Mouse (Mus musculus) liver, embryonic 14.5 days (tissue): ENCODE results near the gene Hif3a. TPM values are rescaled to one million over a fixed set of nuclear protein-coding genes. Genes with fewer than 3 reads are reported as not detected.

ENCODE experiments used
- ATAC-seq: fragments of 200-750 bp; cut with Nextera tagmentation; 2 replicates; pipeline ENCODE4 v1.8.0; 2017; ENCODE audit warnings: moderate number of reproducible peaks, mild to moderate bottlenecking, moderate library complexity; ENCODE audit not compliant: insufficient read depth
- DNase-seq, 3 experiments: peaks; one replicate each; pipeline ENCODE4 v3.0.0-alpha.2; 2012 to 2013; ENCODE audit warnings: low read depth in 3 of 3, low spot score in 3 of 3
- H3K27ac ChIP-seq: fragments of 300-500 bp; sonication (generic); 2 replicates; pipeline ENCODE4 v1.5.1; 2014; ENCODE audit warnings: moderate library complexity, mild to moderate bottlenecking, control low read depth, inconsistent platforms
- H3K27me3 ChIP-seq: fragments of 300-500 bp; sonication (generic); 2 replicates; pipeline ENCODE4 v1.6.1; 2014; ENCODE audit warnings: mild to moderate bottlenecking, low read length, moderate library complexity; ENCODE audit not compliant: control insufficient read depth, insufficient read depth
- H3K36me3 ChIP-seq: fragments of 300-500 bp; sonication (generic); replicated peaks from 2 replicates; pipeline ENCODE4 v1.6.1; 2014; ENCODE audit warnings: low read depth; ENCODE audit not compliant: control insufficient read depth, insufficient read depth
- H3K4me1 ChIP-seq, 2 experiments: fragments of 200-500 bp in 1 of 2; fragments of 300-500 bp in 1 of 2; sonication (generic) in 1 of 2; replicated peaks; 2 replicates each; pipeline ENCODE4 v1.6.1; 2012 to 2014; ENCODE audit warnings: antibody characterized with exemption in 1 of 2, inconsistent platforms in 1 of 2, low read length in 1 of 2; ENCODE audit not compliant: control insufficient read depth in 2 of 2, insufficient read depth in 2 of 2
- H3K4me2 ChIP-seq: fragments of 300-500 bp; sonication (generic); 2 replicates; pipeline ENCODE4 v1.6.1; 2014; ENCODE audit warnings: low read depth, mild to moderate bottlenecking, control low read depth, moderate library complexity
- H3K4me3 ChIP-seq, 2 experiments: fragments of 200-500 bp in 1 of 2; fragments of 300-500 bp in 1 of 2; sonication (generic) in 1 of 2; 2 replicates each; pipeline ENCODE4 v1.5.1; 2012 to 2014; ENCODE audit warnings: low read depth in 2 of 2, low read length in 2 of 2, mild to moderate bottlenecking in 2 of 2, control low read depth in 1 of 2, inconsistent platforms in 1 of 2, moderate library complexity in 1 of 2; ENCODE audit not compliant: insufficient read depth in 1 of 2
- H3K9ac ChIP-seq: fragments of 300-500 bp; sonication (generic); replicated peaks from 2 replicates; pipeline ENCODE4 v1.6.1; 2014; ENCODE audit warnings: mild to moderate bottlenecking, control low read depth, moderate library complexity
- H3K9me3 ChIP-seq: fragments of 300-500 bp; sonication (generic); 2 replicates; pipeline ENCODE4 v1.6.1; 2016; ENCODE audit warnings: low read length, mixed read lengths; ENCODE audit not compliant: control insufficient read depth
- CTCF ChIP-seq: IDR thresholded peaks from 2 replicates; pipeline ENCODE4 v1.5.1; 2016; ENCODE audit warnings: antibody characterized with exemption, low read depth, control low read depth
- EP300 ChIP-seq: IDR thresholded peaks from 2 replicates; pipeline ENCODE4 v1.6.1; 2016; ENCODE audit warnings: antibody characterized with exemption, low read depth
- WGBS: fragments of 180-500 bp; shearing (Covaris S2); extraction: QIAGEN DNeasy Blood & Tissue Kit; methylation state at CpG from one replicate; pipeline ENCODE4 v1.1.7; 2014; ENCODE audit not compliant: insufficient replicate concordance; 5-methylcytosine and 5-hydroxymethylcytosine counted together
- polyA plus RNA-seq, 2 experiments: library from polyadenylated mRNA; depleted of rRNA in 1 of 2; stranded (reverse) in 1 of 2; unstranded in 1 of 2; fragments of >200 nt; fragmentation: Nextera tagmentation in 1 of 2; extraction: Ambion mirVana in 1 of 2; gene quantifications; 2 replicates each; pipeline versions ENCODE4 v1.2.1 to v1.2.3; 2012 to 2014

Gene Hif3a
- polyA plus RNA-seq, 2 experiments = 9.8 to 22.8 TPM

GRCm38 (mm10) chr7:17017036-17017435, 45.2 kb downstream of the Hif3a start:
- H3K9me3 ChIP-seq = no peaks in the 10 kb centered on the region
- H3K27ac ChIP-seq = no peak overlapping the region
- 79% methylated on average over 1 of the region's 1 CpGs for WGBS
- DNase-seq (no peak), ATAC-seq (peak; percentile 56; the same call in 1 of the 2 replicates)
- no peak overlapping the region for H3K4me3 ChIP-seq
- TF ChIP-seq CTCF = no peak
- no peak for TF ChIP-seq EP300
- no peak overlapping the region for H3K4me2 ChIP-seq
- no peaks in the 10 kb centered on the region for H3K27me3 ChIP-seq
- no peak overlapping the region for H3K9ac ChIP-seq
- 0 out of 4 replicates have a peak, but pooled peaks cover 0 to 4% of the 10 kb centered on the region in 2 experiments for H3K4me1 ChIP-seq
- peaks cover 55% of the 10 kb centered on the region for H3K36me3 ChIP-seq

GRCm38 (mm10) chr7:17015381-17015780, 46.8 kb downstream of the Hif3a start:
- DNase-seq (no peak), ATAC-seq (no peak)
- peak; percentile 25; the same call in 1 of the 2 replicates for TF ChIP-seq CTCF
- no peak for TF ChIP-seq EP300
- Histone ChIP-seq H3K36me3 (peaks cover 45% of the 10 kb centered on the region), H3K27me3 (no peaks in the 10 kb centered on the region), H3K9ac (no peak overlapping the region), H3K4me2 (no peak overlapping the region), H3K9me3 (no peaks in the 10 kb centered on the region), H3K27ac (no peak overlapping the region), H3K4me3 (no peak overlapping the region), H3K4me1 (0 out of 4 replicates have a peak, but pooled peaks cover 0 to 2% of the 10 kb centered on the region in 2 experiments)
- 81% methylated on average over 6 of the region's 6 CpGs for WGBS

DNA sequence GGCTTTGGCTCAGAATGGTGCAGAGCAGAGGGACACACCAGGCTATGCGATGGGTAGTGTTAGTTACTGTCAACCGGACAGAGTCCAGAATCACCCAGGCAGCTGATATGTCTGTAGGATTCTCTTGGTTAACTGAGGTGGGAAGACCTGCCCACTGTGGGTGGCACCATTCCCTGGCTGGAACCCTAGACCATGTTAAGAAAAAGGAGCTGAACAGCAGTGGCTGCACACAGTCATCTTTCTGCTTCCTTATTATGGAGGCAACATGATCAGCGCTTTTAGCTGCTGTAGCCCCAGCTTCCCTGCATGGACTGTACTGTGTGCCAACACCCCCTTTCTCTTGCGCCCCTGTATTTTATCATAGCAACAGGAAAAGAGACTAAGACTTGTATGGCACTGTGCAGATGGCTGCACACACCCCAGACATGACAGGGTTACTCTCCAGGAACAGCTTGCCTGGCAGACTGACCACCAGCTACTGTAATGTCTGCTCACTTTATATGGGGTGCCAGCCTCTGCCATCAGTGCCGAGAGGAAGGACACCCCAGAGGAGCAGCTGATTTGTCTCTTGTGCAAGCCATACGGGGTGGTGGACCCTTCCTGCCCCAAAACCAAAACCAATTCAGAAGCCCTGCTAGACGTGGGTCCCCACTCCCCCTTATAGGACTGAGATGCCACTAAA, 50.2 kb downstream of the Hif3a start:
- H3K9ac ChIP-seq = no peak overlapping the region
- H3K4me3 ChIP-seq = no peak overlapping the region
- DNase-seq (no peak), ATAC-seq (no peak)
- no peak for TF ChIP-seq EP300
- no peak for TF ChIP-seq CTCF
- peaks cover 54% of the 10 kb centered on the region for H3K36me3 ChIP-seq
- H3K4me1 ChIP-seq = no peaks in the 10 kb centered on the region
- H3K9me3 ChIP-seq = no peaks in the 10 kb centered on the region
- WGBS = 79% methylated on average over 7 of the region's 7 CpGs
- no peak overlapping the region for H3K27ac ChIP-seq
- no peak overlapping the region for H3K4me2 ChIP-seq
- no peaks in the 10 kb centered on the region for H3K27me3 ChIP-seq

GRCm38 (mm10) chr7:17010010-17010347, 52.2 kb downstream of the Hif3a start:
- Histone ChIP-seq H3K36me3 (peaks cover 52% of the 10 kb centered on the region), H3K9me3 (no peaks in the 10 kb centered on the region), H3K27ac (no peak overlapping the region), H3K27me3 (no peaks in the 10 kb centered on the region), H3K4me3 (no peak overlapping the region), H3K9ac (no peak overlapping the region), H3K4me2 (no peak overlapping the region), H3K4me1 (no peaks in the 10 kb centered on the region)
- DNase-seq = no peak
- TF ChIP-seq CTCF = no peak
- no peak for TF ChIP-seq EP300
- no peak for ATAC-seq
- WGBS = 78% methylated on average over 5 of the region's 5 CpGs

DNA sequence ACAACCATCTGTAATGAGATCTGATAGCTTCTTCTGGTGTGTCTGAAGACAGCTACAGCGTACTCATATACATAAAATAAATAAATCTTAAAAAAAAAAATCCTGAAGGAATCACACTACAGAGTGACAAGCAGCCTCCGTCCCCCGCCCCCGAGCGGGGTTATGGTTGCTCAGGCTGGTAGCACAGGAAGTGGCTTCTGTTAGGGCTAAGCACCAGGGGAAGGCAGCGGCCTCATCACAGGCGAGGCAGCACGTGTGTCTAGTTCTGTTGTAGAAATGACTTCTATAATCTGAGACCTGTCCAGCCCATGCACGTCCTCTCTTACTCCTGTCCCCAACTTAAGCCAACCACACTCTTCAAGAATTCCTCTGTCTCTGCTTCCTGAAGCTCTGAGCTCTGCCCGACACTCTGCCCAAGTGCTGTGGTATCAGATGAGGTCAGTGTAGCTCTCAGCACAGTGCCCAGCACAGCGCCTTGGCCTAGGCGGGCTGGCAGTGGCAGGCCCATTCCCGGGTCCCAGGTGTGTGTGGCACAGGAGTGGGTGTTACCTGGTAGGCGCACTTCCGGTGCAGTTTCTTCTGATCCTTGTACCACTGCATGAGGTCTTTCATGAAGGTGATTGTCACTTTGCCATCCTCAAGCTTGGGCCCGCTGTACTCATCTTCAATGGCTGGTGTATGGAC, 52.8 kb downstream of the Hif3a start:
- Histone ChIP-seq H3K9me3 (no peaks in the 10 kb centered on the region), H3K27me3 (no peaks in the 10 kb centered on the region), H3K9ac (no peak overlapping the region), H3K4me1 (no peaks in the 10 kb centered on the region), H3K4me3 (no peak overlapping the region), H3K27ac (no peak overlapping the region), H3K36me3 (peaks cover 48% of the 10 kb centered on the region), H3K4me2 (no peak overlapping the region)
- ATAC-seq = no peak
- 70% methylated on average over 16 of the region's 16 CpGs for WGBS
- no peak for TF ChIP-seq EP300
- TF ChIP-seq CTCF = no peak
- DNase-seq = no peak
